Mouse (Mus musculus) cerebellum, adult 18-20 months (tissue): ENCODE measurements around the gene Esyt2.

Source experiments
- DNase-seq, 2 experiments: peaks; one replicate each; pipeline ENCODE4 v3.0.0; 2021

Gene Esyt2

GRCm38 (mm10) chr12:116368857-116369256, 87.9 kb downstream of the Esyt2 start:
- DNase-seq, result no peak

GRCm38 (mm10) chr12:116383101-116383500, 102.1 kb downstream of the Esyt2 start:
- peak; percentile 34 to 43 for DNase-seq

GRCm38 (mm10) chr12:116383995-116384394, 103.0 kb downstream of the Esyt2 start:
- no peak for DNase-seq

- no peak for DNase-seq
Observed at GRCm38 (mm10) chr12:116386802-116387201, 105.8 kb downstream of the Esyt2 start.

- DNase-seq, result no peak
Observed at GRCm38 (mm10) chr12:116389868-116390267, 108.9 kb downstream of the Esyt2 start.

GRCm38 (mm10) chr12:116394327-116394726, 113.3 kb downstream of the Esyt2 start:
- DNase-seq, result no peak

- no peak for DNase-seq
Observed at GRCm38 (mm10) chr12:116395312-116395711, 114.3 kb downstream of the Esyt2 start.

GRCm38 (mm10) chr12:116396072-116396695, 115.2 kb downstream of the Esyt2 start:
- DNase-seq, result no peak

- DNase-seq, result peak; percentile 20 to 31
Observed at GRCm38 (mm10) chr12:116404012-116404679, 123.2 kb downstream of the Esyt2 start.

GRCm38 (mm10) chr12:116405045-116405835, 124.2 kb downstream of the Esyt2 start, which contains the start of gene Ncapg2:
TSS of gene Ncapg2 (plus strand) at chr12:116405402.
- DNase-seq, result peak; percentile 97

GRCm38 (mm10) chr12:116405836-116406155, 124.8 kb downstream of the Esyt2 start:
- DNase-seq, result peak in 1 of 2 experiments; percentile 35

GRCm38 (mm10) chr12:116407883-116408282, 126.9 kb downstream of the Esyt2 start:
- no peak for DNase-seq

- DNase-seq, result no peak
Observed at GRCm38 (mm10) chr12:116414941-116415340, 133.9 kb downstream of the Esyt2 start.

GRCm38 (mm10) chr12:116416514-116416913, 135.5 kb downstream of the Esyt2 start:
- DNase-seq, result no peak

GRCm38 (mm10) chr12:116421656-116422055, 140.7 kb downstream of the Esyt2 start:
- no peak for DNase-seq

GRCm38 (mm10) chr12:116425392-116425791, 144.4 kb downstream of the Esyt2 start:
- DNase-seq, result no peak

- no peak for DNase-seq
Observed at GRCm38 (mm10) chr12:116433742-116434141, 152.7 kb downstream of the Esyt2 start.

- DNase-seq, result no peak
Observed at GRCm38 (mm10) chr12:116435232-116435631, 154.2 kb downstream of the Esyt2 start.

GRCm38 (mm10) chr12:116436125-116436524, 155.1 kb downstream of the Esyt2 start:
- DNase-seq, result no peak

- no peak for DNase-seq
Observed at GRCm38 (mm10) chr12:116438591-116438990, 157.6 kb downstream of the Esyt2 start.
